Mouse (Mus musculus) induced T-regulatory cell, adult 2 months (primary cell): Measurements from ENCODE around the gene Skap2.
A peak's percentile ranks its signal among the peaks of the same experiment; 100 is the strongest.

Experiments
- DNase-seq: peaks from one replicate; pipeline ENCODE4 v3.0.0-alpha.2; 2012; ENCODE audit warnings: low read depth

Gene Skap2

DNA sequence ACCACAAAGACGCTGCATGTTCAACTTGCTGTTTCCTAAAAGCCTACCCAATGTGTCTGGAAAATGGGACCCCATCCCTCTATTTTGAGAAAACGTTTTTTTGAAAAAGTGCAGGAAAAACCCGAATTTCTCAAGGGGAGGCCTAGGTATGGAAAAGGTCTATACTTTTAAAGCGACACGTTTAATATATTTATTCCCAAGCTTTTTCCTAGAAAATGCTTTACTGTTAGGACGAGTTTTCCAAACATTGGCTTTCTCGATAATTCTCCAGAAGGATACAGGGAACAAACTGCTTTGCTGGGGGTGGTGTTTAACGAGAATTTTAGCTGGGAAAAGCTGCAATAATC is 6.8 kb downstream of the Skap2 start:
- DNase-seq = no peak

DNA sequence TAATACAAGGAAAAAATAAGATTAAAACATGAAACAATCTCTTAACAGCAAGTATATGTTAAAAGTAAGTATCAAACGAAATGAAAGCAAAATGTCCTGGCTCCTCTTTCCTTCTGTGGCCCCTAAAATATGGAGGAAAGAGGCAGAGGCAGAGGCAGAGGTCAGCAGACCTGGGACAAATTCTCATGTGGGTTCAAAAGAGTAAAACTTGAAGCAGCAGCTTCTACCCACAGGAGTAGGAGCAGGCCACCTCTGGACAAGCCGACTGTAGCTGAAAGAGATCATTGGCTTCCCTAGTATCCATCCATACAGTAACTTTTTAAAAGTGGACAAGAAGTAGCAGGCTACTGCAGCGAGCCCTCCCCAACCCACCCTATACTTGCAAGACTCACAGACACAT is 7.4 kb downstream of the Skap2 start:
- DNase-seq = no peak

DNA sequence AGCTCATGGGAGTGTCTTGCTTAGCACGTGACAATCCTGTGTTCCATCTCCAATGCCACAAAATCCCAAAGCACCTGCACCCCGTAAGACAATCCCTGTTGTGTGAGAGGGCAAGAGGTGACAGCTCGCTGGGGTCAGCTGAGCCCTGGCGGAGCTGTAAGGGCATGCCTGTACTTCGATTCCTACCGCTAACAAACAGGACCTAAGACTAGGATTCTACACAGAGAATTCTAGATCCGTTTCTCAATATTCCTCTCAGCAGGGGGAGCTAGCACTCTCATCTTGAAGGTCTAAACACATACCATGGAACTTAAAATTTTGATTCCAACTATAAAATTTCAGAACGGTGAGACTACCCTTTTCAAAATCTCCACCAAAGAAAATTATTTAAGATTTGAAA is 9.7 kb downstream of the Skap2 start:
- no peak for DNase-seq

DNA sequence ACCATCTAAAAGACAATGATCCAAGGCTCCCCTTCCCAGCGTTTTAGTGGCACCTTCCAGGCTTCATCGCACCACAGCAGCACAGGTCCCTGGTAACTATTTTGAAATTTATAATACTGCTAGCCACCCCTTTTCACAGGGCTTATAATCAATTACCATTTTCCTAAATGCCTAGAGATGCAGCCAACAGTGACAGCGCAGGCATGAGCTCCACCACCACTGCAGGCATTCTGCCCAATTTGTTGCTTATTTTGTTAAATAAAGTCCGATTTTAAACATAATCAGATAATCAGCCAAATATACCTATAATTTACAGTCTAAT is 13.2 kb downstream of the Skap2 start:
- DNase-seq = no peak

DNA sequence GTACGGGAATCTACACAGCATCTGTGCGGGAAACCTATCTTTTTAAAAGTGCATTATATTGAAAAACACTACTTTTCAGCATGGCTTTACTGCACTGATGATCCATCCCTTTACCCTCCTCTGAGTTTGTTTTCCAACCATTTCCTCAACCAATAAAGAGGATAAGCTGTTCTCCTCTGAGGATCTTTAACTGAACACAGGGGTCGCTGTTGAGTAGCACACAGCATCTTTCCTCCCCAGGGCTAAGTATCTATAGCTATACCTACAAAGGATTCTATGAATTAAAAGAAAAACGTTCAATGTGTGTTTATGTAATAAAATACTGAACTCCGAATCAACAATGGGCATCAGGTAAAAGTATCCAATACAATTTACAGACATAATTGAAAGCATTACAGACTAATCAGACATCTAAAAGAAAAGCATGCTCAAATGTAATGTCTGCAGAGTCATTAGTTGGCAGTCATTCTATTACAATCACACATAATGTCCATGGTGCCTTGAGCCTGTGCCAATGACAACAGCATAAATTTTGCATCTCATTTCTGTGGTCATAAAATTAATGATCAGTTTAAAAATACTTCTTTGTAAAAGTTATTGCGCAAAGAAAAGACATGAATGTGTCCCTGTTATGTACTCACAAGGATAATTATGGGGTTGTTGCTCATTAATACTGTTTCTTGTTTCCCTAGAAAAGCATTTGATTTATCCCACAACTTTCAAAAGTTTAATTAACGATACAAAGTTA is 13.8 kb downstream of the Skap2 start:
- peak; percentile 39 for DNase-seq

DNA sequence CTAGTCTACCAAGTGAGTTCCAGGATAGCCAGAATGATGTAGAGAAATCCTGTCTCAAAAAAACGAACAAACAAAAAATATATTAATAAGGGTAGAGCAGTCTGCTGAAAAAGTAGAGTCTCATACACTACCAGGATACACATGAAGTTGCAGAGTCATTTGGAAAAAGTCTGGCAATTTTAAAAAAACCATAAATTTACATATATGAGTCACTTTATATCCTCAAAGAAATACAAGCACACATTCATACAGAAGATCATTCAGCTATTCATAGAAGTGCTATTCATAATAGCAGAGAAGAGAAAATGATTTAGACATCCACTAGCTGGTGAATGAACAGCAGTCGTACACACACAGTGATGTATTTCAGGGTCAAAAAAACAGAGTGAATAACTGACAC is 24.4 kb downstream of the Skap2 start:
- no peak for DNase-seq

DNA sequence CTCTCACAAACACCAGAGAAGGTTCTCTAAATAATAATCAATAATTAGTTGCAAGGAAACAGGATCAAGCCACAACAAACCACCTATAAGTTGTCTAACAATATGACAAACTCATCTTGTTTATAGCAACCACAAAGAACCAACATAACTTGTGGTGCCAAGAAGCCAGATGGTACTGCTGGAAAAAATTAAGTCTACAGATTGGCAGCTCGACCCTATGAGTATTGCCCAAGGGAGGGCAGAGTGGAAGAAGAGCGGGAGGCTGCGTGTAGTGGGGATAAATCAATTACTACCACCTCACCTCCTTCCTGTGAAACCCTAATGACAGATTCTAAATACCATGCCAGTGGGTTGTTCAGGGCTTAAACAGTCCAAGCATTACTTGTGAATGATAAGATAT is 34.7 kb downstream of the Skap2 start:
- no peak for DNase-seq

DNA sequence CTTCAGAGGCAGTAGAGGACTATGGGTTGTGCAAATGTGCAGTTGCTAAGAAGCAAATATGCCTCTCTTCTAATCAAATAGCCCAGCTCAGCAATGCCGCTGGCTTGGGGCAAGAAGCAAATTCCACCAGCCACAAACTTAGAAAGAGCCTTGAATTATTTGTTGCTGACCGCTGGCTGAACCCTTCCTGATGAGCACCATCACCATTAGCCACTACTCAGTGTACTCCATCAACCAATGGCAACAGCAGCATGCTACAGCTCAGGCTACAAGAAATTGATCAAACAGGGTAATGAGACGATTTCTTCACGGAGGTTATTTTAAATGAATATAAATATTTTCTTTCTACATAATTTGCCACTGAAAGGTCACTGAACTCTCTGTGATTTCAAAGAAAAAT is 36.6 kb downstream of the Skap2 start:
- no peak for DNase-seq

DNA sequence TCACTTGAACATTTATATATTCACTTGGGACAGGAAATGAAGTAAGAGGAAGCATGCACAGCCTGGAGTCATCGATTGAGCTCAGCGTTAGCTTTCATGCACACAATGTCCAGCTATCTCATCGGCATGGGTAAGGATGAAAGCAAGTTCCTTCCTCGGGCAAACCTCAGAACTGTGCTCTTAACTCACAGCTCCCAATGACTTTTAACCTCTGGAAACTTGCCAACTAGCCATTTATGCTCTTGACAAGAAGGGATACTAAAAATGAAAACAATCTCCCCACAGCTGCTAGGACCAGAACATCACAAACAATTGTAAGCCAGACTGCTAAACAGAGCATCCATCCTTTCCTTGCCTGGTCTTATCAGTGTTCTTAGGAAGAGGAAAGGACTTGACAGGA is 53.4 kb downstream of the Skap2 start:
- no peak for DNase-seq

DNA sequence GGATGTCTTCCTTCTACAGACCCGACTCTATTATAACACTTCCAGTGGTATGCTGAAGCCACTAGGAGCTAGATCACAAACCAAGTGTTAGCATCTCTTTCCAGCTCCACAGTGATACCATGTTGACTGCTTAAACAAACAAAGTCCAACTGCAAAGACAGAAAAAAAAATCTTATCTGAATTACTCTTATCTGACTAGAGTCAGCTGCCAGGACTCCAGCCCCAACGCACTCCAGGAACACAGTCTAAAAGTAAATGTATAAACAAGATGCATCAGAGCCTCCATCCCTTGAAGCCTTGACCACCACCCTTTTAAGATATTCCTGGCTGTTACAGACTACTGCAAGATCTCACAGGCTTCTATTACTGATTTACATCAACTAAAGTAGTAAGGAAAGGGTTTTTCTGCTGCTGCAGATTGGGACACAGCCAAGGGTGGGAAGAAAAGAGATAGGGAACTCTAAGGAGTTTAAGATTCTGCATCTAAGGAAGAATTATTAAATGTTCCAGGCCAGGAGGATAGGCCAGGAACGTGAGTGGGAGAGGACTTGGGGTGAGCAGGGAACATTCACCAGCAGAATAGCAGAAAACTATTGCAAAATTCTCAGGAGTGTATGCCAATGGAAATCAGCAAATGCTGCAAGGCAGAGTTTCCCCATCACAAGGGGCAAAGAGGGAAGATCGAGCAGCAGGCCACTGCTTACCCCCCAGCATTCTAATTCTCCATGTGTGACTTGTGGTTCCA is 56.1 kb downstream of the Skap2 start:
- no peak for DNase-seq

DNA sequence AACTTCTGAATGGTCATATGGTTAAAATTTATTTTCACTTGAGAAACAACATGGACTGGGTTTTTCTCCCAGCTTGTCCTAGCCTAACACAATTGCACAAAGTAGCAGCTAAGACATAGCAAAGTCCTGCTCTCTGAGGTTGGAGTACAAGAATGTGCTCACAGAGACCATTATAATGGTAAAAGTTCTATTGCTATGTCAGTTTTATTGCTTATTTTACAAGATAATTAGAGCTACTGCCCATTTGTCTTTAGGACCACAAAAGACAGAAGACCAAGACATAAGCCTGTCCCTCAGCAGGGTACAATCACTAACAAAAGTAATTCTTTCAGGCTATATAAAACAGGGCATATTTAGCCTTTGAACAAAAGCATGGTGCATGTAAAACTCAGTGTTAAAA is 64.7 kb downstream of the Skap2 start:
- DNase-seq = no peak

DNA sequence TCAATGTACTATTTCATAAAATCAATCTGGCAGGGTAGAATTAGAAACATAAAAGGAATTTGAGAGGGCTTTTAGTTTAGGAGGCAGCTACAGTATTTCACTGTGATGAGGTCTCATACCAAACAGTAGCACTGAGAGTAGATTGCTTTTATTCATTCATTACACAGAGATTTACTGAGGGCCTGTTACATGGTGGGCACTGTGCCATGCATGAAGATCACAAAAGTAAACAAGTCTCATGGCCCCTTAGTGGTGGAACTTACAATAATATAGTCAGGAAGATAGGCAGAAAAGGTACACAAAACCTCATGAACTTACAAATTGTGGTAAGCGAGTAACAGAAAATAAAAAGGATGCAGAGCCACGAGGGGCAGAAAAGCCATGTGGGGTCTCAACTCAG is 67.4 kb downstream of the Skap2 start:
- DNase-seq = no peak

DNA sequence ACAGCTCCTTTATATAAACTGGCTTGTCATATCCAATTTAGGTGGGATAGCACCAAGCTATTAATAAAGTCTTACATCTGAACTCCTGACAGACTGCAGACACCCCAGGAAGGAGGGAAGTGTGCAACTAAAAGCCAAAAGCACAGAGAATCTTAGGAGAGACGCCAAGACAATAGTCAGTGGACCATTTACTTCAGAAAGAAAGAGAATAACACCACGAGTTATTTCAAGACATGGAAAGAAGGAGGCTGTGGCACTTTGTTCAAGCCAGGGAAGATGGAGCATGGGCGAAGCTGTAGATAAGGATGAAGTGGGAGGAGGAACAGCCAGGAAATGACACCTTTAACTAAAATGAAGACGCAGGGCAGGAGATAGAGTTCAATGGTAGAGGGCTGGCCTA is 78.4 kb downstream of the Skap2 start:
- DNase-seq = no peak

DNA sequence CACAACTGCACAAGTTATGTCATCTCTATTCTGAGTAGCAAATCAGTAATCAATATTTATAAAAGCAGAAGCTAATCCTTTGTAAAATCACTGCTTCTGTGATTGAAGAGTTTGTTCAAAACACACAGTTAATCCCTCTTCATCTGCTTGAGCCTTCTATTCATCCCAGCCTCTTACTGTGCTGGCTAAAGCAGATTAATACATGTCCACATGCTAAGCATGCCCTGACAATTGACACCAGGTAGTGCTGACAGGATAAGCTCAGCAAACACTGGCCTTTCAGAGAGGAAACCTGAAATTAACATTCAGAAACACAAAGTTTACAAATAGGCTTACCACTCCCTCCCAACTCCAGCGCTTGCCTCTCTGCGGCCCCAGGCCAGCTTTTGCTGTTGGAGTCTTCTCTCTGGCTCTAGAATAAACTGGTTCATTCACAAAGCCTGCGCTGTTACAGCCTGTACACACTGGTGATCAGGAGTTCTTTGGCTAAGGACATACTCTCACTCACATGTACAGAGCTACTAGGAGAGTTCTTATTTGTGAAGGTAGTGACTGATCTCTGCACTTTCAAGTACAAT is 79.2 kb downstream of the Skap2 start:
- DNase-seq = no peak

DNA sequence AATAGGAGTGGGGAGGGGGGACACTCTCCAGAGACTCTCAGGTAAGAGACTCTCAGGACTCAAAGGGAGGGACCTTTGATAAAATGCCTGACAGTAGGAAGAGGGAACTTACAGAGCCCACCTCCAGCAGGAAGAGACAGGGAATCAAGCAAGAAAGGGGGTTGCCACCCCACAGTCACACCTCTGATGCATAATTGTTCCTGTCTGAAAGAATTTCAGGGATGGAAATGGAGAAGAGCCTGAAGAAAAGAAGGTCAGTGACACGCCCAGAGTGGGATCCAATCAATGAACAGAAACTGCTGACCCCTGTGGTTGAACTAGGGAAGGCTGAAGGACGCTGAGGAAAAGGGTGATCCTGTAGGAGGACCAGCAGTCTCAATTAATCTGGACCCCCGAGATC is 85.2 kb downstream of the Skap2 start:
- no peak for DNase-seq

DNA sequence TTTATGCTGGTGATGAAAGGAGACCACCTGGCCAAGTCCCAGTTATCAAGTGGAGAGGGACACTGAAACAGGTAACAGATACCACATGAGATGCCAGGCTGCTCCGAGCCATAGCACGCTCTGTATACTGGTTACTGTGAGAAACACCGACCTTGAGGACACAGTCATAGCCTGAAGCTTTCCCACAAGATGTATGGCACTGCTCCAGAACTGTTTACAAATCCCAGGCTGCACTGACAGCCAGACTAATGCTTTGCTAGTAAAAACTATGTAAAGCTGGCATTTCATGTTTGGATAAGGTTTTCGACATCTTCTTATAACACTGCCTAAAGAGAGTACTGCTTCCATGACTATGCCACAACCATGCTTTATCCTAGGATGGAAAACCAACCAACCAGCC is 90.5 kb downstream of the Skap2 start:
- no peak for DNase-seq

DNA sequence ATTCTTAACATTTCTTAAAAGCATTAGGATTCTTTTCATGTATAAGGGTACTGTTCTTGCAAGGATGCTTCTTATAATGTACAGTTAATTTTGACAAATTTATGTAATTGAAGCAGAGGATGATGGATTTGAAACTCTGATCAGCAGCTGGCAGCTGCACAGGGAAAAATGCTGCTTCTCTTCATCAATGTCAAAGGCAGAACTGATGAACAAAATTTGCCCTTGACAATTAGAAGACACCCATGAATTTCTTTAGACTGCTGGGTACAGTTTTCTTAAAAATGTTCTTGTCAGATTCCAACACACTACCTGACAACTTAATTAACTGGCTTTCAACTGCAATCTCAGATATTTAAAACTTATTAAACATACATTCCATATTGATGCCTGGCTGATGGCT is 103.9 kb downstream of the Skap2 start:
- DNase-seq = no peak

DNA sequence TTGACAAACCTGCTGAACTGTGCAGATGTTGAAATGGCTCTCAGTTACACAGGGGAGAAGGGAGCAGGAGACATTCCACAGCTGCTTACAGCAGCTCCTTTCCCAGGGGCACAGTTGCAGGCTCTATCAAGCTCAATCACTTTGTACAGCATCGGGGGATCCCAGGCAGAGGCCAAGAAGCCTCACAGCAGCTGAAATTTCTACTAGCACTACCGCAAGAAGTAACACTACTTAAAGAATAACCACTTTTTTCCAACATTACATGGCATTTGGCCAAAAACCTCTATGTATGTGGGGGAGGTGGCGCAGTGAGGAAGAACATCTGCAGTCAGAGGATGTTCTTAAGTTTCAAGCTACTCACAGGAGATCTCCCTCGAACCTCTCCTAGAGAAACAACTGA is 106.7 kb downstream of the Skap2 start:
- DNase-seq = peak; percentile 4

DNA sequence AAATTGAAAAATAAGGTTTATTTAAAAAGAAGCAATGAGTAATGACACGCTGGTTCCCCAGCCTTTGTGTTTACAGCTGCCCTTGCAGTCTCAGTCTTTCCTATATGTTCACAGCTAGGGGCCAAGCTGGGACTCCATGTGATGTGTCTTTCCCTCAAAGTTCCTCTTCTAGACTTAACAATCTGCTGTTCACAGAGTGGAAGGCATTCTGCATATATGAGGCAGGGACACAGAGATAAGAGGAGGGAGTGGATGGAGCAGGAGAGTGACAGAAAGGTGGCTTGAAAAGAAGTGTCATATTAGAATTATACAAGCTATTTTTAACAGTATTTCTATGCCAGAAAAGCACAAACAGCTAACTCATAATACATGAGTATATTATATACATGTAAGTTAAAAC is 110.8 kb downstream of the Skap2 start:
- DNase-seq = no peak

DNA sequence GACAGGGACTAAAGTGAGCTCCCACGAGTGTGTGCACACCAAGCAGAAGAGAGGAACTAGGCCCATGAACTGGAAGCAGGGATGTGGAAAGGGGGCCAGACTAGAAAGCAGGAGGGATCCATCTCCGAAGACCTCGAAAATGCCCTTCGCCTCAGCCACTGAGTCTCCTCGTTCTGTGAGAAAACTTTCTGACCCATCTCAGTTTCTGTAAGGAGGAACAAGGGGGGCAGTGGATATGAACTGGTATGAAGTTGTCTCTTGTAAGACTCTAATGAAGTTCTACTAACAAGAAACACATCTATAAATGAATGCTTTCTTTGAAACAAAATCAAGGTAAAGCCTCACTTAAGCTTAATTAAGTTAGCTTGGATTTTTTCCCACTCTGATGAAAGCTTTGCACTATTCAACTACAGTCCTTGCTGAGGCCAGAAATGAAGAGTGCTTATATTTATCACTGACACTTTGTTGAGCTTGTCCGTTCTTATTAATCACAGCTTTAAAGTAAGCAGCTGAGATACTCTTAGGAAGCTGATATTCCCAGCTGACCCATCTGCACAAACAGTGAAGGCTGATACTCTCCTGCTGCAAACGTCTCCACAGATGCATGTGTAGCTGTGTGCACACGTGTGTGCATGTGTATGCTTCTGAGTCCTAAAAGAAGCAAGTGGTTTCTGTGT is 113.9 kb downstream of the Skap2 start:
- DNase-seq = no peak

DNA sequence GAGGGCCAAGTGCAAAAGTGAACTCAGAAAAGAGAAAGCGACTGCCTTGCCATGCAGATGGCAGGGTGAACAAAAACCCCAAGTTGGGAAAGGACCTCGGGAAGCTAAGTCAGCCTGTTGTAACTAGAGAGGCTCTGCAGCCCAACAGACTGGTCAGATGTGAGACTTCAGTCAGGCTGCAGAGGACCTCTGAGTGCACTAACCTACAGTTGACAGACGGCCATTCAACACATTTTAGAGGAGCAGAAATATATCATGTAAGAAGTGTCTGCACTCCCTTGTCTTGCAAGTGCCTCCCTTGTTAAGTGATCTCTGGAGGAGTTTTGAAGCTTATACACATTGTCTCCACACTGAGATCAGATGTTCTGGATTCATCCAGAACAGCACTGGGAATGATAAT is 116.6 kb downstream of the Skap2 start:
- no peak for DNase-seq

DNA sequence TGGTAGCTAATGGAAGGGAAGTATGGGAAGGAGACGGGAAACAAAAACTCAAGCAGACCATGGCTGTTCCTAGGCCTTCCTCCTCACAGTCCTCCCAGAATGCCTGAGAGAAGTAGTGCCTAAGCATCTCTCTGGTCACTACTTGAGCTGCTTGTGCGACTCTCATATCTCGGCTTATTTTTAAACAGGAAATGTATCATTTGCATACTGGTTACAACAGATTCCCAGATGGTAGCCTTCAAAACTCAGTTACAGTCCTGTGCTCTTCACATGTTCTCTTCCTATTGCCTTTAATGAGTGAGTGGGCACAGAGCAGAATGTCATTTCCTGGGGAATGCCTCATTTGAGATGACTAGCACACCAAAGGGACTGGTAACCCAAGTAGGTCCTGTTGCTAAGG is 117.6 kb downstream of the Skap2 start:
- DNase-seq = no peak

DNA sequence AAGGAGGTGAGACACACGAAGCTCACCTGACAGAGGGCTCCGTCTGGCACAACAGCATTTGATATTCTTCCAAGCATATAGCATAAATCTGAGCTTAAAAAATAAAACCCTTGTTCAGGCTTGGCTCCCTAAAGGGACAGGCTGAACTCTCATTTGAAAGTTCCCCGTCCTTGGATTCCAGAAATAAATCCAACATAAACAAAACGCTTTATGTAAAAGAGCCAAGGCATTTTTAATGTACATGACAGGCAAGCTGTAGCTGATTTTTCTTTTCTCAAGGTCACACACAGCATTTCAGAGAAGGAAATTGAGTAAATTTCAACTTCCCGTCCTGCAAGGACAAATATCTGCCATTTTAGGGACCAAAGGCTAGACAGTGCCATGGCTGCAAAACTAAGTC is 122.0 kb downstream of the Skap2 start:
- DNase-seq = no peak
